Mouse (Mus musculus) c-Kit-positive CD71-negative TER-119-negative erythroid progenitor cells, embryonic 14.5 days (primary cell): Measurements from ENCODE around the gene Ak4.

Experiments
- DNase-seq: peaks from one replicate; pipeline ENCODE4 v3.0.0-alpha.2; 2013; ENCODE audit warnings: low read depth

Ak4 gene

DNA sequence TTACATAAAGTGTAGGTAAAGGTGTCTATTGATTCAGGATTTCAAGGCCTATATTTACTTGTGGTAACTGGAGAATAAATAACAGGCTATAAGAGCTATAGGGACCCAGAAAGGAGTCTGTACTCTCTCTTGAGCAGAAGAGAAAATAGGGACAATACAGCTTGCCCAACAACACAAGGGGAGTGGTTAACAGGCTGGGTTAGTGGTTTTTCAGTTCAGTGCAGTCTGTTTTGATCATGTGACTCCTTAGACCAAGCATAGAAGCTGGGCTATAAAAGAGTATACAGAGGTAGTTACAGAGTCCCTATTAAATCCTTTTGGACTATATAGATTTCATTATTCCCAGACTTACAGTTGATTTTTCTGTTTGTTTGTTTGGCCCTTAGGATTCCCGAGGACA is 41.0 kb downstream of the Ak4 start:
- DNase-seq, result no peak

DNA sequence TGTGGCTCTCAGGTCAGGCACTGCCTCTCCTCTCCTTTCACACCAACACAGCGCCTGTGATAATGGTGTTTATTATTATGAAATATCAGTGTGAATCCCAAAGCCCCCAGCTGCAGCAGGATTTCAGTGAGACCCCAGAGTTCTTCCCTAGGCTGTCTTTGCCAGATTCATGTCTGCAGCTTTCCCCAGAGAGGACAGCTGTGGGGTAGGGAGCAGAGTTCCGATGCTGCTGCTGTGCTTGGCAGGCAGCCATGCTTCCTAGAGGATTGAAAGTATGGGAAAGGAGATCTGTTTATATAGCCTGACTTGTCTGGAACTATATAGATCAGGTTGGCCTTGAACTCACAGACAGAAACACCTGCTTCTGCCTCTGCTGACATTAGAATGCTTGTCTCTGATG is 43.0 kb downstream of the Ak4 start:
- DNase-seq, result no peak

DNA sequence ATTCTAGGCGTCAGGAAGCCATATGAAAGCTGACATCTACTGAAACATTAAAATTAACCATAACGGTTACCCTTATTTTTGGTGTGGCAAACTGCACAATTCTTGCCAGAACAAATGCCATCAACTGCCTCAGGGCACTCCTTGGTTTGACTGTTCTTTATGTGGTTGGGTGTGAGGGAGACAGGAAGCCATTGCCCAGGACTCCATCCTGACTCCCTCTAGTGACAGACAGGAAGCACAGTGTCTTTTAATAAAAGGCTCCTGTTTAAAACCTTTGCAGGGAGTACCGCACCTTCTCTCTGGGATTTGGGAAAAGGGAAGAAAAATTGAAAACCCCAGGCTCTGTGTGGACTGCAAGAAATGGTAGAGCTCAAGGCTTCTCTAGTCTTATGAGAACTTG is 47.2 kb downstream of the Ak4 start:
- DNase-seq, result no peak

DNA sequence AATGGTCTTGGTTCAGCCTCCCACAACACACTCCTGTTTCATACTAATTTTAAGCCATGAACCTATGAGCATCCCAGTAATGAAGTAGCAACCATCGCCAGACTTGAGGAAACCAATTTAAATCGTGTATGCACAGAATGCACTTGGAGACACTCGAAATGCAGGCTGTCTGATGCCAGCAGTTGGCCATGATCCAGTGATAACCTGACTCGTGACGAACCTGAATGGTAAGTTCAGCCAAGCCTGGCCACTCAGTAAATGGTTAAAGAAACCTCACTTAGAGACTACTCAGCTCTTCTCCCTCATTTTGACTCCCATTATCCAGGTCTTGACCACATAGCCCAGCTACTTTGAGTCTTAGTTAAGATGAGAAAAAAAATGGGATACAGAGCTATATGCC is 50.2 kb downstream of the Ak4 start:
- no peak for DNase-seq

DNA sequence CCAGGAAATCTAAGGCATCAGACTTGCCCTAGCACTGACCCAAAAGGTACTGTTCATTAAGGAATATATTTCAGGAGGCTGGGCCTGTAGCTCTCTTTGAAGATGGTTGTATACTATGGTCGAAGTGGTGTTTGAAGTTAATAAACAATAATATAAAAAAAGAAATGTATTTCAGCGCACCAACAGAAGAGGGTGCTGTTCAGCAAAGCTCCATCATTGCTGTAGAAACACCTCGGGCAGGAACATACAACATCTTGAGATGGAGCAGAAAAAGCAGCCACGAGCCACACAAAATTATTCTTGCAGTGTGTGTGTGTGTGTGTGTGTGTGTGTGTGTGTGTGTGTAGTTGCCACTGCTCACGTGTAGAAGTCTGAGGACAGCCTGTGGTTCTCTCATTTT is 51.5 kb downstream of the Ak4 start:
- DNase-seq, result no peak

DNA sequence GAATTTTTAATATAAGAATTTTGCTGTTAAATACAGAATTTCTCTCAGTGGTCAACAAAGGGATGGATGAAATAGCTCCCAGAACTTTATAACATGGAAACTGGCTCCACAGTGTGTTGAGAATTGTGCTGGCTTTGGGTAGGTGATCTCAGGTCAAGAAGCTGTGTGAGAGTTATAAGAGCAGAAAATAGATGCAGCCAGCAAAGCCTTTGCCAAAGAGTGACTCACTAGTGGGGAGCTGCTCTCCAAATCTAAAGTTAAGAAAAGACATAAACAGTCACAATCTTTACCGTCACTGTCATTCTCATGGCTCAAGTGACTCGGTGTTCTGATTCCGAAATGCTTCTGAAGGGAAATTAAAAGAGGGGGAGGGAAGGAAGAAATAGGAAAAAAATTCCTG is 53.7 kb downstream of the Ak4 start:
- DNase-seq, result no peak

DNA sequence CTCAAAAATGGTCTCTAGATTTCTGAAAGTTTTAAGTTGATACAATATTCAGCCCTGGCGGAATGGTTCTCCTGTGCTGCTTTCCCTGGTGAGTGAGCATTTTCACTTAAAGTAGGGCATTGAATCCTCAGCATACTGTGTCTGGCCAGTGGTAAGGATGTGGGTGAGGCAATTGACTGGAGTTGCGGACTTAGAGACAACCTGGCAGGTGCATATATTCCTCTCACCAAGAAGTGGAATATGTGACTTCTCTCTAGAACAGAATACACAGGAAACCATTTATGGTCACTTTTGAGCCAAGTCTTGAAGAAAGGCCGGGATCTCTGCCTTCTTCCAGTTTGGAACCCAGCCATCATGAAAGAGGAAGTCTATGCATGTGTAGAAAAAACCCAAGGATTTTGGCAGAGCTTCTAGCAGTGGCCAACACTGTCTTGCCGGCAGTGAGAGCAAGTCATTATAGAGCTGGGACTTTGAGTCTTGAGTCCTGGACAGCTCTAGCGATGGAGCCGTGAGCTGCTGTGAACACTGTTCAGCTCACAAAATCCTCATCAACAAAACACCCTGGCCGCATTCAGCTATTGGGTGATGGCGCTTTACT is 71.3 kb downstream of the Ak4 start:
- no peak for DNase-seq

DNA sequence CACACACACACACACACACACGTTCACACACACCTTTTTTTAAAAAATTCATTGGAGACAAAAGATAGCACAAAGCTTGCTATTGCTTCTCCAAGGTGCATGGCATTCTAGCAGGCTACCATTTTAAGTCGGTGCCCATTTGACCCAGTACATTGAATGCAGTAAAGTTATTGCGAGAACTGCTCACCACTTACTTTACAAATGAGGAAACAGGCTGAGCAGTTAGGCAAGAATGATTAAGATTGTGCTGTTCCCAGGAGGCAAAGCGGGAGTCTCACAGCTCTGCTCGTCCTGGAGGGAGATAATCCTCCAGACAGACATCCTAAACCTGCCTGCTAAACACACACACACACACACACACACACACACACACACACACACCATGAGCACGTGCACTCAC is 72.6 kb downstream of the Ak4 start:
- no peak for DNase-seq

DNA sequence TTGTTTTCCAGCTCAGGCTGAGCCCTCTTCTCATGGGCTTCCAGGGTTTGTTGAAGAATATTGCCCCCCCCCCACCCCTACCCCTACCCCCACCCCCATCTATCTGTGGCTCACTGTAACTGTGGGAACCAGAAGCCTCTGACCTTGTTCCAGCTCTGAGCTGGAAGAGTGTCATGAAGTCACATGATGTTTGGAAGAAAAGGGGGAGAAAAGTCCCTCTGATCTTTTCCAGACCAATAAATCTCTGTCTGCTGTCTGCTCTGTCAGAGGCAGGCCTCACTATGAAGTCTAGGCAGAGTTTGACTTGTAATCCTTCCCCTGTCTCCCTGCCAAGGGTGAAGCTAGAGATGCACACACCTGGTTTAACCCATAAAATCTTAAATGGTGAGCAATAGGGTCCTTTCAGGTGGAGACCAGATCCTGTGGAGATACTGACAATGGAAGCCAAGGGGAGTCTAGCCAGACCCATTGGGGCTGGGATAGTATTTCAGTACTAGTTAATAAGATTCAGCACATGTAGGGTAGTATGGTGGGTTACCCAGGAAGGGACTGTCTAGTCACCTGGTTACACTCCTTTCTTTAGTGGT is 74.6 kb downstream of the Ak4 start:
- DNase-seq, result no peak

DNA sequence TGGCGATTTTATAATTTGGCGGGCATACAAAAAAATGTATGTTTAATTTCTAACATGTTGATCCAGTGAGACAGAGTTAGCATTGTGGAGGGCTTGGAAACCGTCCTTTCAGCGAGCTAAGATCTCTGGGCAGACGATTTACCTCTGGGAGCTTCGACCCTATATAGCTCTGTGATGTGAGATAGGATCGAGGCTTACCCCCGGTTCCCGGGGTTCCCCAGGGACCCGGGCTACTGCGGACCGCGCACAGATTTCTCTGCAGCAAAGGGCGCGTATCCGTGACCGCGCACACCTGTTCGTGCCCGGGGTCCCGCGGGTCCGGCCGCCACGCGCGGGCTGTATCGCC is 77.1 kb downstream of the Ak4 start:
- DNase-seq, result no peak

DNA sequence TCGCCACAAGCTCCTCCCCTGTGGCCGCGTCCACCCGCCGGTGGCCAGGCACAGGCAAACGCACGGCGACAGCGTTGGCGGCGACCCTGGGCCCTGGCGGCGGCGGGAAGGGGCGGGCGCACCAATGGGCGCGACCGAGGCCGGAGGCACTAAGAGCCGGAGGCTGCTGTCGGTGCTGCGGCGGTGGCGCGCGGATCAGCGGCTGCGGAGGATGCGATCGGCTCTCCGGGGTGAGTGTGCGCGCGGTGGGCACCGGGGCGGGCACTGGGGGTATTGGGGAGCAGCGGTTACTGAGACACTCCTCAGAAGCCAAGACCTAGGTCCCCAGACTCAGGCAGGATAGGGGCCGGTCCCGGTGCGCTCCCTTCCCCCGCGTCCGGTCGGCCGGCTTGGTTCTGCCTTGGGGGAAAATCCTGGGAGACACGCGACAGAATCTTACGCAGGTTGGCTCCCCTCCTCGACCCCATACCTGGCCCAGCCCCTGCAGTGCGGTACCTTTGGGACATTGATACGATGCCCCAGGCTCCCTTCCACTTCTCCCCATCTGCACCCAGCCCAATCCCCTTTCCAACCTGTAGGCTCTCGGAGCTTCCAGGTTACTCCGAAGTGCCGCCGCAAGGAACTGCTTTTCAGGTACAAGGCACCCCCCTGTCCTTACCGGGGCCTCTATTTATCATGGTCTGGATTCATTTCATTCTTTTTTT is 77.6 kb downstream of the Ak4 start, which contains the start of gene Dnajc6:
Gene Dnajc6 (plus strand): TSS at position 115 of the 704 bp plus-strand sequence.
- no peak for DNase-seq

DNA sequence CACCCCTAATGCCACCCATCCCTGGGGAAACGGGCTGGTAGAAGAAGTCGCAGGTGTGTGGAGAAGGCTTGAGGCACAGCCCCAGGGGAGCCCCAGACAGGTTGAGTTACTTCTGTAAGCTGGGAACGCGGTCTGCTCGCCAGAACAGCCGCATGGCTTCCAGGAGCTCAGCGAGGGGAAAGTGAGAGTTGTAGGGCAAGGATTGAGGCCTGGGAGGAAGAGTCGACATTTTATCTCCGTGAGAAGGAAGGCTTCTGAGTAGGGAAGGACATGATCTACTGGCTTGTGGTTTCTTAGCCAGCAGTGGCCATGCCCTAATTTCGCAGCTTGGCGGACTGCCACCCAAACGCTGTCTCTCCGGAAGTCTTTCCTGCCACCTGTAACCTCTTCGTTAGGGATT is 78.3 kb downstream of the Ak4 start:
- DNase-seq, result no peak

DNA sequence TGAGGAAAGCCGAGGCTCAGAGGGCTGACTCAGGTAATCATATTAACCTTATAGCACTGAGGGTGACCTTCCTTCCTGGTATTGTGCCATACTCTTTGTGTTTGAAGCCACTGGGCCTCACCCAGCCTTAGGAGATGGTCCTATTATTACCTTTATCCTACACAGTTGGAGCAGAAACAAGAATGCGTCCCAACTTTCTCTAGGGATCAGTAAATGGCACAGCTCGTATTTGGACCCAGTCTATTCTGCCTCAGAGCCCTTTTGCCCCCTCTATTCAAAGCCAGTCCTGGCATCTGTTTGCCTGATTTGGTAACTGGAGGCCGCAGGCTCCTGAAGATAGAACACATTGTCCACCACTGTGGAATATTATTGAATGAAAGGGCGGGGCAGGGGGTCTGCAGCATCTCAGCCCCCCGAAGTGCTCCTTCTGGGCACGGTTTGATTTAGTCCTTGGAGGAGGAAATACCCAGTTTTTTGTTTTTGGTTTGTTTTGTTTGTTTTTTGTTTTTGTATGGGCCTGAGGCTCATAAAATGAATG is 85.5 kb downstream of the Ak4 start:
- DNase-seq, result no peak

DNA sequence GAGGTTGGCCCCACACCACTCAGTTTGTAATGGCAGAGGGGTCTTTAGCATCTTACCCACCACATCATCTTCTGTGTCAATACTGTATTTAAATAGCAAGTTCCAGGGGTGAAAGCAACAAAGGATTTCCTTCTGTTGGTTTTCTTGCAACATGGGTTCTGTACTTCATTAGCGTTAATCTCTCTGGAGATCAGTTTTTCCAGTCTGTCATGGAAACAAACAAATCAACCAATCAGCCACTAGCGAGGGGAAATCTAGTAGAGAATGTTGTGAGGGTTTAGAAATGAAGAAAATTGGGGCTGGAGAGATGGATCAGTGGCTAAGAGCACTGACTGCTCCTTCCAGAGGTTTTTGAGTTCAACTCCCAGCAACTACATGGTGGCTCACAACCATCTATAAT is 86.9 kb downstream of the Ak4 start:
- no peak for DNase-seq

DNA sequence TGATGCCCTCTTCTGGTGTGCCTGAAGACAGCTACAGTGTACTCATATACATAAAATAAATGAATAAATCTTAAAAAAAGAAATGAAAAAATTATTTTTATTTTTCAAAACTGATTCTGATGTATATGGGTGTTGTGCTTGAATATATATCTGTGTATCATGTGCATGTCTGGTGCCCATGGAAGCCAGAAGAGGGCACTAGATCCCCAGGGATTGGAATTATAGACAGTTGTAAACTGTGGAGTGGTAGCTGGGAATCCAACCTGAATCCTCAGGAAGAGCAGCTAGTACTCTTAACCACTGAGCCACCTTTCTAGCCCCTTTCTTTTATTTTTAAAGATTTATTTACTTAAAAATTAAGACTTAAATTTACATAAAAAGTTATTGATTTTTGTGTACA is 87.3 kb downstream of the Ak4 start:
- no peak for DNase-seq

DNA sequence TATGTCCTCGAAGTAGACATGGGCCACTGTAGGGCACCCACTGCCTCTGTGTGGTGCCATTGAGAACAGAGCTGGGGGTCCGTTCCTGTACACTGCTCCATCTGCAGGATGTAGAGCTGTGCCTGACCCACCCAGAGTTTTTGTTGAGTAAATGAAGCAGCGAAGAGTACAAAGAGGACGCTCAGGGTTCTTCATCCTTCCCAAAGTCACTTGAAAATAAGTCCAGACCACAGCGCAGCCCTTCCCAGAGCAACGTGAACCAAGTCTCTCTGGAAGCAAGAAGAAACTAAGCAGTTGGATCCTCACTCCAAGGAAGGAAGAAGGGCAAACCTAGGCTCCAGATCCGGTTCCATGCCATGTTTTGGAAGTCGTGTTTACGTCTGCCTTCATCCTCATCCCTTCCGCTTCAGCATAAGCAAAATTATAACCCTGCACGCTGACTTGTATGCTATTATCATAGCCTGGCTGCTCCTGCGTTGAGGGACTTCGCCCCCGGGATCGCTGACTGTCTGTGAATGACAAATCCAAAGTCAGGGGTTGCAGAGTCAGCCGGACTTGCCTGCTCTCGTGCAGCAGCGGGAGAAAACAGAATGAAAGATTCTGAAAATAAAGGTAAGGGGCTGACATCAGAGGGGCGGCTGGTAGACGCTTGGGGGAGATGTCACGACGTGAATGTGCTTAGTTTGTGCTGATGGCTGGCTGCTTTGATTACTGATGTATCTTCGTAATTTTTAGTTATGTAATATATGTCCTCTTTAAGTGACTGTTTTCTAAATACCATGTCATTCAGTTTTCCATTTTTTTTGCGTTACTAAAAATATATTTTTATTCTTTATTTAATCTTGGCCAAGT is 88.7 kb downstream of the Ak4 start:
- DNase-seq, result no peak

DNA sequence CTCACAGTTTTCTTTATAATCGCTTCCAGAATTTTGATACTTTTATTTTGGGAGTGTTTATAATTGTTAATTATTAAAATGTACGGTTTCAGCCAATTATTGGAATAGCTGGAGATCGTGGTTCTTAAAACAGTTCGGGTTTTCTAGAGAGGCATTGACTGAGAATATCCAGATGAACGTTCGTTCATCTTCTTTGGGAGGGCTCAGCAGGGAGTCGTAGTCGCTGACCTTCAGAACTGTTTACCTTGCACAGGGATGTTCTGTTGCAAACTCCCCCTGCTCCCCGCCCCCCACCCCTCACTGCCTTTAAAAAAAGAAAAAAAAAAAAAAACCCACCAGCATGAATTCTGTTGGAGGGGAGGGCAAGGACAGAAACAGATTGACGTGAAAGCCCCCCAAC is 89.4 kb downstream of the Ak4 start:
- DNase-seq, result no peak

DNA sequence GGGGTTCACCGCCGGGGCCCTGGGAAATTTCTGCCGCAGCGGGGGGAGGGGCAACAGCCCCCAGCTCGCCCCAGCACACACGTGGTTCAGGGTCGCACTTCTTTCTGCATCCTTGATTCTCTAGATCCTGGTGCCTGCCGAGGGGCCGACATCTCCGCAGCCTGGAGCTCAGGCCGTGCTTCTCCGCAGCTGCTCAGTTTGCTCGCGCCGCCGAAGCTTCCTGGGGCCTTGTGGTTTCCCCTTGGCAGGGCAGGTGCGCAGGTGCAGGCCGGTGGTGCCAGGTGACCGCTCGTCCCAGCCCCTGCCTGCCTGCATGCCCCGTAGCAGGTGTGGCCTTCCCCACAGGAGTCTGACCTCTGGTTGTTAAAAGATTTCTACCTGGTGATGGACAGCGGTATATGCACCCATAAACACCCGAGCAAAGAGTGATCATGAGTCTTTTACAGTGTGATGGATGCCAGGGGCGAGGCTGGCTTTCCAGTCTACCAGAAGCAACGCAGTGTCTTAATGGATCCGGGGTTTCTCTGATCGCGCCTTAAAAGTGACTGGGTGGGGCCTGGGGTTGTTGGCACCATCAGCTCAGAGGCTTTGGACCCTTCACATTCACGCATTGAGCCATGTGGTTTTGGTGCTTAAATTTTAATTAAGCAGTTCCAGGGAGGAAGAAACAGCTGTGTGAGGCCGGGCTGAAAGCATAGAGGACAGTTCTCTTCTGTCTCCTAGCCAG is 89.9 kb downstream of the Ak4 start:
- DNase-seq, result no peak

DNA sequence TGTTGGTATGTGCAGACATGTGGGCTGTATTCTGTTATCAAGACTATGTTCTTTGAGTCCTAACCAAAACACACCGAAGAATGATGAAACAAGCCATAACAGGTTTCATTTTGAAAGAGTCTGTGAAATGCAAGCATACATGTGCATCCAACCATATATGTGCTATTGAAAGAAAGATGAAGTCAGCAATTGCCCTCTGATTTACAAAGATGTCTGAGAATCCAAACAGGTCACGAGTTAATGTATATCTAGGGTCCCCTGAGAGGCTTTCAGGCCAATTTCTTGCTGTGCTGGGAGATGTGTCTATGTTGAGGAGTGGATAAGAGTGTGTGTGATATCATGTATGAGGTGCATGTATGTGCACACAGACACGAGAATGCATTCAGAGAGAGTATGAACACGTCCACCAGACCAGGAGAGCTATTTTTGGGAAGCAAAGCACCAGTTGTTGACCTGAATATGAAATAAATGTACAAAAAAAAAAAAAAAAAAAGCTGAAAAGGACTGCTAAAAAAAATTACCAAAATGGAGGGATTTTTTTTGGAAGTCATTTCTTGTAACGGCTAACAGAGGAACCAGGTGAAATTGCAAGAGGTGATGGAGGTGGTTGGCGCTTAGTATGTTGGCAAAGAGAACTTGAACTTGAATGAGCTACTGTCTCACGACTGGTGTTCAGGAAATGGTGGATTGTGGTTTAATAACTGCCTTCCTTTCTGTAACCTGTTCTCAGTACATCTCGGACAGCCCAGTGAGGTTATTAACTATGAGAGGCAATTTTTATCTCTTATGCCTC is 91.2 kb downstream of the Ak4 start:
- no peak for DNase-seq

DNA sequence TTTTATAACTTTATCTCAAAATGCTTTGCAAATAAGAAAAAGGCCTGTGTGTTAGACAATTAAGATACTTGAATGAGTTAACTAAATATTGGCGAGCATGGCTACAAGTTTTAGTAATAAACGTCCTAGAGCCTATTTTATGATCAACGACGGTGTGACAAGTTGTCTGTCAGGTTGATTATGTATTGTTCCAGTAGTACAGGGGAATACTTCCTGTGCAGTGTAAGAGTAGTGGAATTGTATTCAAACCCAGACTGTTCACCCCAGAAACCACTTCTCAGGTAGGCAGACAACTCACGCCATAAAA is 91.8 kb downstream of the Ak4 start:
- DNase-seq, result no peak

DNA sequence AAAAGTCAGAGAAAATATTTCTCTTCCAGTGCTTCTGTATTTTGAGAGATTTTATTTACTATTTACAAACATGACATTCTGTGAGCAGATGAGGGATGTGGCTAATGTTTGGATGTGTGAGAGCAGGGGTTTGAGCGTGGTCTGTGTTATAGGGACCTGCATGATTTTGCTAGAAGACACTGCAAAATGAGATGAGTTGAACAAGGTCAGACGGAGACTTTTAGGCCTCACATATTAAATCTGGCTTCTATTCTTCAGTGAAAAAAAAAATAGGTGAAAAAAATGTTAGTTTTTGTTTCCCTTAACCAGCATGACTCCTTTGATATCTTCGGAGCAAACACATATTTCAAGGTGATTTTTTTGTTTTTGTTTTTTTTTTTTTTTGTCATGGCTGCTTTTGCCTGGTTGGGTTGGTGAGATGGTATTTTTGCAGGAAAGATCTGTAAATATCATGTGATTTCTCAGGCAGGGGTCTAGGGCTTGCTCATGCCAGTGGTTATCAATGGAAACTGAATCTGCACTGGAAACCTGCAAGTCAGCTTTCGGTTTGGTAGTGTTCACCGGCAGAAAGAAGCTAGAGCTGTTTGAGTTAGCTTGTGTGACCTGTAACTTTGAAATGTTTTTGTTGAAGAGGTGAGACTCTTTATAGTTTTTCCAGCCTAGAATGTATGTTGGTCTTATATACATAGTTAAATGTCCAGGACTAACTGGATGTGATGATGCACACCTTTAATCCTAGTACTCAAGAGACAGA is 92.9 kb downstream of the Ak4 start:
- DNase-seq, result no peak
